Mouse (Mus musculus): ENCODE results near the gene Atg2a.
"Not testable (repeated sequence)": the region's sequence is repeated elsewhere in the genome, so short reads cannot be mapped to it uniquely, and the experiment has no call there.

Atg2a gene

GRCm38 (mm10) chr19:6296551-6297210 is 55.2 kb downstream of the Atg2a start:
- DNase-seq (ENCODE audit: low read depth, low spot score) = no peak

DNA sequence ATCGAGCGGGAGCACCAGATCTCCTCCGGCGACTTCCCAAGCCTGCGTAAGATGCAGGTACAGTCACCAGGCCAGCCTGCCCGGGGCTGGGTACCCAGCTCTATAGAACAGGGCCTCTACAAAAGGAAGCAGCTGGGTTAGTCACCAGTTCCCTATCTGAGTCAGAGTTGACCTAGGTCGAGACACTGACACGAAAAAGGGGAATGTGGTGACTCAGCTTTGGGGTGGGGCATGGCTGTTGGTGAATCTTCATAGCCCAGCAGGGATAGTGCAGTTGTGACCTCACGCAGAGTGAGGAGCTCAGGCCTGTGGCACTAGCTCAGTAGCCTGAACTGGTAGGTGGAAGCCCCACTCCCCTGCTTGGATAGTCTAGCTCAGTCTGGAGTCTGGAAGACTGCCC is 56.2 kb downstream of the Atg2a start:
- DNase-seq (ENCODE audit: low read depth, low spot score) = no peak

- no peak for DNase-seq (ENCODE audit: low read depth, low spot score)
These were observed 57.5 kb downstream of the Atg2a start for GRCm38 (mm10) chr19:6299003-6299402.

- no peak for DNase-seq (ENCODE audit: low read depth, low spot score)
These were observed 58.2 kb downstream of the Atg2a start for GRCm38 (mm10) chr19:6299450-6300267.

GRCm38 (mm10) chr19:6300402-6300841 is 59.0 kb downstream of the Atg2a start:
- DNase-seq (ENCODE audit: low read depth, low spot score) = no peak

GRCm38 (mm10) chr19:6302114-6302513 is 60.6 kb downstream of the Atg2a start:
- DNase-seq (ENCODE audit: low read depth, low spot score) = no peak

DNA sequence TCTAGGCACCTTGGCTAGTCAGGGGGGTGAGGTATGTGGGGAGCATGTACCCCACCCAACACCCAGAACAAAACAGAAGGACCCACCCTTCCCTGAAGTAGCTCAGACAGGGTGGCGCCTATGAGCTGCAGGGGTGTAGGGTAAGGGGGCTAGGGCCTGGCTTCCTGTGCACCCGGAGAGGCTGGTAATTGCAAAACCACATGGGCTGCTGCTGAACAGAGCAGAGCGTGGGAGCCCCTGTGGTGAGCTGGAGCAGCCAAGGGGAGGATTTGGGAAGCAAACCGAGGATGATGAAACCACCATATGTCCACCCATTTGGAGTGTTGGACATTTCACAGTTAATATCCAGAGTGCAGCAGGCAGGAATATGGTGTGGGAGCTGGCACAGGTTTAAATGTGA is 61.1 kb downstream of the Atg2a start:
- no peak for DNase-seq (ENCODE audit: low read depth, low spot score)

- no peak for DNase-seq (ENCODE audit: low read depth, low spot score)
These were observed 62.4 kb downstream of the Atg2a start for GRCm38 (mm10) chr19:6303831-6304230.

DNA sequence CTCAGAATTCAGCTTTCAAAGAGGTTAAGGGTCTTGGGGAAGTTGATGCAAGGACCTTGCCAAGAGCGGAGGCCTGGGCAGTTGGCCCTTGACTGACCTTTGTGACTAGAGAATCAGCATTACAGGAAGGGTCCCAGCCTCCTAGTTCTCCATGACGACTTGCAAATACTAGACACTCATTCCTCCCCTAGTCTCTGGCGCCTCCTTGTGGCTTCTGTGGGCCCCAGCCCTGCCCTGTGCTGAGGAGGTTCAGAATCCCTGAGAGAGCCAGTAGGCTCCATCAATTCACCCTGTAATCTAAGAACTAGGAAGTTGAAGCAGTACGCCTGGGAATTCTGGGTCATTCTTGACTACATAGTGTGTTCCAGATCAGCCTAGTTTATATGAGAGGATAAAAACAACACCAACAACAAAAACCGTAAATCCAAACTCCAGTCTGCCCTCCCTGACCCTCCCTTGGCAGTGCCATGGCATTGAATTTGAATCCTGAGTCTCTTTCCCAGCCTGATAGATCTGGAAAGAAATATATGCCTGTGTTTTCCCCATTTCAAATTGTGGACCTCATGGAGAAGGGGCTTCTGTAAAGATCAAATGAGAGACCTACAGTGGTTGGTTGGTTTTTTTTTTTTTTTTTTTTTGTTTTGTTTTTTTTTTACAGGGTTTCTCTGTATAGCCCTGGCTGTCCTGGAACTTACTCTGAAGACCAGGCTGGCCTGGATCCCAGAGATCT is 63.5 kb downstream of the Atg2a start:
- DNase-seq (ENCODE audit: low read depth, low spot score) = peak; percentile 58

DNA sequence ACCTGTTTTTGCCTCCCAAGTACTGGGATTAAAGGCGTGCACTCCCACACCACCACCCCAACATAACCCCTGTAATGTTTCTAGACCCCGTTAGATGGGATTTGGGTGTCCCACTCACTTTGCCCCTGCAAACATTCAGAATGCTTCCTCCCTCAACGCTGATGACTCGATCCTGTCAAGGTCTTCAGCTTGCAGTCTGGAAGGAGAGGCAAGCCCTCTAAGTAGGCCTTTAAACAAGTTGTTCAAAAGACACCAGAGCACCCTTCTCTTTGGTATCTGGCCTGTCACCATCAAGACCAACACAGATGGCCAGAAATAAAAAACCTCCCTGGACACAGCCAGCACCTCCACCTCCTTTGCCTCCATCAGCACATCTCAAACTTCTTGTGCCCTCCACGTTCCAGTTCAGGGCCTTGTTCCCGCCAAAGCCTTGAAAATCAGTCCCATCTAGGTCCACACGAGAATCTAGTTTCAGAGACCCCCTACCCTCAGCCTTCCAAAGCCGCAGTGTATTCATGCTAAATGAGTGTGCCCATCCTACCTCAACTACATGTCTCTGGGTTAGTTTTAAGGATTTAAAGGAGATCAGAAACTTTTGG is 64.1 kb downstream of the Atg2a start:
- no peak for DNase-seq (ENCODE audit: low read depth, low spot score)

DNA sequence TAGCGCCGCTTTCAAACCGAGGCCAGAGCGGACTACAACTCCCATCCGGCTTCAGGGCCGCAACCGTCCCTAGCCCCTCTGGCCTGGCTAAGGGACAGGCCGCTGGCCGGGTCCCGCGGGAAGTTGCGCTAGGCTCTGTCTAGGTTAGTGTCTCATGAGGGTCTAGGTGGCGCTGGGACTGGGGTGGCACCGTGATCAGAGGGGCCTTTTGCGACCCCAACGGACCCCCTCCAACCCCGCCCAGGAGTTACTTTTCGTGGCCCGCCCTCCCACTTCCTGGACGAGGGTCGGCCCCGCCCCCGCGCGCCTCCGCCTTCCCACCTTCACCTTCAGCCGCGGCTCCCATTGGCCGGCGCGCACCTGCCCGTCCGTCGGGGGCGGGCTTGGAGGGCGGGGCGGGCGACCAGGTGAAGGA is 64.7 kb downstream of the Atg2a start, which contains the start of gene Cdc42bpg:
Gene Cdc42bpg, plus strand, starts transcription at position 320 of the 415 bp plus-strand sequence.
- no peak for DNase-seq (ENCODE audit: low read depth, low spot score)

DNA sequence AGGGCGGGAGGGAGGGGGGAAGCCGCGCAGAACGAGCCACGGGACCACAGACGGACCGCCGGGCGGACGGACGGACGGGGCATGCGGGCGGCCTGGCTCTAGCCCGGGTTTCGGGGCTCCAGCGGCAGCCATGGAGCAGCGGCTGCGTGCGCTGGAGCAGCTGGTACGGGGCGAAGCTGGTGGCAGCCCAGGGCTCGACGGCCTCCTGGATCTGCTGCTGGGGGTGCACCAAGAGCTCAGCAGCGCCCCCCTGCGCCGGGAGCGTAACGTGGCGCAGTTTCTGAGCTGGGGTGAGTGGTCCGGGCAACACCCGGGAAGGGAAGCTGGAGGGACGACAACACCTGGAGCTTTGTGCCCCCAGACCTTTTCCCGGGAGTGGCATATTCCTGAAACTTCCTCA is 65.1 kb downstream of the Atg2a start:
- no peak for DNase-seq (ENCODE audit: low read depth, low spot score)

DNA sequence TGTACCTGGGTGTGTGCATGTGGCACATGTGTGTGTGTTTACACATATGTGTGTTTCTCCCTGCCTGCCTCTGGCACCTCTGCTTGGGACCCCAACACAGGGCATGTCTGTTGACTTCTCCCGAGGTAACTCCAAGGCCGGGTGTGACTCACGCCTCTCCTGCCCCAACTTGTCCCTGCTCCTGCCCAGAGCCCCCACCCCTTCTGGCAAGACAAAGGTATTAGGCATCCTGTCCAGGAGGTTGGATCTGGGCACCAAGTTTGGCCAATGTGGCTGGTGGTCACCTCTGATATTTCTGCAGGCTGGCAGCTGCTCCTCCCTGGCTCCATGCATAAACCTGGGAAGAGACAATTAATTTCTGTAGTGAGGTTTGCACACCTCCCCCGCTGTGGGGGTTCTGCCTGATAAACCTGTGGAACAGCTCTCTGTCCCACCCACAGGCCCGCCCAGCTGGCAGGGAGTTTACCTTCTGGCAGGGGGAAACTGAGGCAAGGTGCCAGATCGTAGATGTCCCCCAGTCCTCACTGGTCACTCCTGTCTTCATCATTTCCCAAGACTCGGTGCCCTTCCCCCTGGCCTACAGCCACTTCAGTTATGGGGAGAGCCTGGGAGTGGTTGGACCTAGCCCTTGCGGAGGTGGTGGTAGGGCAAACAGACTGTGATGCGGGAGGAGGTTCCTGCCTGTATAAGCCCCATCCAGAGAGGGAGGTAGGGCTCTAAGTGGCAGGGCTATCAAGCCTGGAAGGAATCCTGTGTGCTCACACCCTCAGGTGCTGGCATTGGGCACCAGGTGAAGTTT is 66.5 kb downstream of the Atg2a start:
- DNase-seq (ENCODE audit: low read depth, low spot score) = no peak

DNA sequence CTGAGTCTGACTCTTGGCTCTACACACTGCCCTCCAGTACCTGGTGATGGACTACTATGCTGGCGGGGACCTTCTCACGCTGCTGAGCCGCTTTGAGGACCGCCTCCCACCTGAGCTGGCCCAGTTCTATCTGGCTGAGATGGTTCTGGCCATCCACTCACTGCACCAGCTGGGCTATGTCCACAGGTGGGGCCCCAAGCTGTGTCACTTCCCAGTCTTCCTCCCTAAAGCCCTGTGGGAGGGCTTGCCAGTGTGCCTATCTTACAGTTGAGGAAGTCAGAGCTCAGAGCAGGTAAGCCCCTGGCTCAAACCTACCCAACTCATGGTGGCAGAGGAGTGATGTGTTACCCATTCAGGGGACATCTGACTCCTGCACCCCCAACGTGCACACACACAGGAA is 68.7 kb downstream of the Atg2a start:
- no peak for DNase-seq (ENCODE audit: low read depth, low spot score)

GRCm38 (mm10) chr19:6311783-6312182 is 70.3 kb downstream of the Atg2a start:
- DNase-seq (ENCODE audit: low read depth, low spot score) = not testable (repeated sequence)

Measured in telencephalon, adult 2 months (tissue).